Mouse (Mus musculus) CH12.LX (cell line): ENCODE measurements around the gene Prmt1. TPM values are rescaled to one million over a fixed set of nuclear protein-coding genes. Genes with fewer than 3 reads are reported as not detected.

Experiments used
- DNase-seq: peaks from one replicate; pipeline ENCODE4 v3.0.0-alpha.2; 2013; ENCODE audit errors: extremely low read depth
- H3K27ac ChIP-seq: 2 replicates; pipeline ENCODE4 v1.5.1; 2012; ENCODE audit warnings: low read depth, mild to moderate bottlenecking, control low read depth, moderate library complexity; ENCODE audit not compliant: insufficient read depth
- H3K27me3 ChIP-seq: replicated peaks from 2 replicates; pipeline ENCODE3; 2012; ENCODE audit warnings: inconsistent platforms
- H3K36me3 ChIP-seq, 2 experiments: replicated peaks in 1 of 2; 2 replicates each; pipeline versions ENCODE3 to v1.6.1; 2012; ENCODE audit warnings: inconsistent platforms in 1 of 2, low read length in 1 of 2, mild to moderate bottlenecking in 1 of 2, mixed read lengths in 1 of 2, moderate library complexity in 1 of 2; ENCODE audit not compliant: control insufficient read depth in 1 of 2, insufficient read depth in 1 of 2
- H3K4me1 ChIP-seq, 2 experiments: 2 replicates each; pipeline ENCODE4 v1.6.1; 2012; ENCODE audit warnings: inconsistent platforms in 1 of 2, moderate library complexity in 1 of 2; ENCODE audit not compliant: insufficient read depth in 2 of 2, control insufficient read depth in 1 of 2
- H3K4me2 ChIP-seq: 2 replicates; pipeline ENCODE4 v1.6.1; 2012; ENCODE audit warnings: low read depth, mild to moderate bottlenecking, control low read depth; ENCODE audit not compliant: poor library complexity, insufficient read depth, severe bottlenecking
- H3K4me3 ChIP-seq, 3 experiments: fragments of 150-350 bp in 1 of 3; sonication (generic) in 1 of 3; replicated peaks in 1 of 3; 2 replicates each; pipeline versions ENCODE3 to v1.5.1; 2011 to 2012; ENCODE audit warnings: low read depth in 2 of 3, low read length in 2 of 3, mild to moderate bottlenecking in 2 of 3, moderate library complexity in 2 of 3, control low read depth in 1 of 3, improper control_type of control experiment in 1 of 3, inconsistent platforms in 1 of 3, mixed read lengths in 1 of 3; ENCODE audit not compliant: poor library complexity in 1 of 3
- H3K79me2 ChIP-seq: replicated peaks from 2 replicates; pipeline ENCODE4 v1.6.1; 2012; ENCODE audit warnings: mild to moderate bottlenecking, moderate library complexity; ENCODE audit not compliant: control insufficient read depth, poor library complexity, insufficient read depth, severe bottlenecking; ENCODE audit errors: extremely low read depth
- H3K9ac ChIP-seq: 2 replicates; pipeline ENCODE4 v1.6.1; 2012; ENCODE audit warnings: low read depth, mild to moderate bottlenecking, control low read depth, moderate library complexity; ENCODE audit not compliant: insufficient read depth
- H3K9me3 ChIP-seq: replicated peaks from 2 replicates; pipeline ENCODE3; 2012; ENCODE audit warnings: low read length, inconsistent platforms, mixed read lengths
- BHLHE40 ChIP-seq: IDR thresholded peaks from 2 replicates; pipeline ENCODE4 v1.6.1; 2011; ENCODE audit warnings: mild to moderate bottlenecking, low read depth, low read length, improper control_type of control experiment
- CHD1 ChIP-seq: IDR thresholded peaks from 2 replicates; pipeline ENCODE4 v1.6.1; 2012; ENCODE audit warnings: low read depth, low read length, improper control_type of control experiment, inconsistent platforms
- ELF1 ChIP-seq: IDR thresholded peaks from 2 replicates; pipeline ENCODE4 v1.6.1; 2014; ENCODE audit warnings: low read depth, mild to moderate bottlenecking, inconsistent platforms, low read length, improper control_type of control experiment
- ETS1 ChIP-seq: conservative IDR thresholded peaks from 2 replicates; pipeline ENCODE4 v1.6.1; 2012; ENCODE audit warnings: low read depth, mild to moderate bottlenecking, inconsistent platforms, low read length, improper control_type of control experiment, moderate library complexity
- GABPA ChIP-seq: IDR thresholded peaks from 2 replicates; pipeline ENCODE4 v1.6.1; 2012; ENCODE audit warnings: low read depth, low read length, improper control_type of control experiment, inconsistent platforms; ENCODE audit not compliant: insufficient replicate concordance
- IRF4 ChIP-seq: IDR thresholded peaks from 2 replicates; pipeline ENCODE4 v1.6.1; 2014; ENCODE audit warnings: low read depth, mild to moderate bottlenecking, inconsistent platforms, low read length, improper control_type of control experiment
- MAFK ChIP-seq: IDR thresholded peaks from 2 replicates; pipeline ENCODE4 v1.6.1; 2011; ENCODE audit warnings: low read length, improper control_type of control experiment; ENCODE audit not compliant: insufficient replicate concordance
- MAX ChIP-seq: IDR thresholded peaks from 2 replicates; pipeline ENCODE4 v1.6.1; 2011; ENCODE audit warnings: low read length, improper control_type of control experiment
- MAZ ChIP-seq: IDR thresholded peaks from 2 replicates; pipeline ENCODE4 v1.6.1; 2012; ENCODE audit warnings: low read depth, mild to moderate bottlenecking, inconsistent platforms, low read length, improper control_type of control experiment, moderate library complexity
- MEF2A ChIP-seq: IDR thresholded peaks from 2 replicates; pipeline ENCODE4 v1.6.1; 2014; ENCODE audit warnings: low read depth, mild to moderate bottlenecking, inconsistent platforms, low read length, improper control_type of control experiment, borderline replicate concordance
- MXI1 ChIP-seq: IDR thresholded peaks from 2 replicates; pipeline ENCODE4 v1.6.1; 2011; ENCODE audit warnings: mild to moderate bottlenecking, low read depth, low read length, improper control_type of control experiment
- RAD21 ChIP-seq: IDR thresholded peaks from 2 replicates; pipeline ENCODE4 v1.6.1; 2011; ENCODE audit warnings: low read depth, mild to moderate bottlenecking, low read length, improper control_type of control experiment, moderate library complexity
- SMC3 ChIP-seq: IDR thresholded peaks from 2 replicates; pipeline ENCODE4 v1.6.1; 2011; ENCODE audit warnings: low read depth, low read length, improper control_type of control experiment
- TCF12 ChIP-seq: IDR thresholded peaks from 2 replicates; pipeline ENCODE4 v1.6.1; 2014; ENCODE audit warnings: low read depth, mild to moderate bottlenecking, inconsistent platforms, low read length, improper control_type of control experiment
- ZC3H11A ChIP-seq: IDR thresholded peaks from 2 replicates; pipeline ENCODE4 v1.6.1; 2012; ENCODE audit warnings: low read depth, mild to moderate bottlenecking, inconsistent platforms, low read length, improper control_type of control experiment
- ZKSCAN1 ChIP-seq: IDR thresholded peaks from 2 replicates; pipeline ENCODE4 v1.6.1; 2012; ENCODE audit warnings: low read depth, inconsistent platforms, low read length, improper control_type of control experiment, borderline replicate concordance
- ZMIZ1 ChIP-seq: IDR thresholded peaks from 2 replicates; pipeline ENCODE4 v1.6.1; 2012; ENCODE audit warnings: low read depth, mild to moderate bottlenecking, inconsistent platforms, low read length, improper control_type of control experiment
- ZNF384 ChIP-seq: IDR thresholded peaks from 2 replicates; pipeline ENCODE4 v1.6.1; 2012; ENCODE audit warnings: low read depth, low read length, improper control_type of control experiment, inconsistent platforms
- dilution Hi-C: fragments of 300-500 bp; cut with MboI; formaldehyde crosslinking; loops from 2 replicates; pipeline ENCODE4 v1.14.3; 2020; ENCODE audit warnings: low sequenced_read_pairs; ENCODE audit not compliant: extremely low pct_unique_long_range_greater_than_20kb, extremely low pct_ligation_motif_present
- in situ Hi-C: fragments of 300-500 bp; cut with MboI; formaldehyde crosslinking; loops from 3 replicates; pipeline ENCODE4 v1.14.3; 2019; ENCODE audit warnings: low sequenced_read_pairs, low pct_ligation_motif_present, low pct_unique_long_range_greater_than_20kb, mixed read lengths
- polyA plus RNA-seq: library from polyadenylated mRNA; unstranded; fragments of >175 nt; gene quantifications from 2 replicates; pipeline ENCODE4 v1.2.1, GENCODE M21; 2012; ENCODE audit warnings: low read depth; ENCODE audit not compliant: insufficient read length
- total RNA-seq, 2 experiments: library from RNA; depleted of rRNA; stranded (reverse); fragments of 300-350 nt in 1 of 2; fragments of >200 nt in 1 of 2; gene quantifications; 2 replicates each; pipeline ENCODE4 v1.2.3; 2012 to 2014

Prmt1 gene
- total and polyA plus RNA-seq, 3 experiments = 231 to 642 (median 340) TPM

DNA sequence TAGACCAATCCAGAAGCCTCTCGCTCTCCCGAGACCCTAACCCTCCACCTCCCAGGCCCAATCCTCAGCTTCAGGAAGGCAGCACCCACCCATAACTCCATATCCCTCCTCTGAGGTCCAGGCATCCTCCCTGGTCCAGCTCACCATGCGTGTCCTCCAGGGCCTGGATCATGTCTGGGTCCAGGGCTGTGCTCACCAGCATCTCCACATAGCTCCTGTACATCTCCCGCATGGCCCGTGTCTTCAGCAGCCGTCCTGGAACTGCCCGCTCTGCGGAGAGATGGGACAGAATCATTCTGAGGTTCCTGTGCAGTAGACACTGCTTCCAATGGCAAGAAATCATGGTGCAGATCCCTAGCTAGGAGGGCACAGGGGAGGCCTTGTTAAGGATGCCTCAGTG lies 44.5 kb upstream of the Prmt1 start:
- Histone ChIP-seq H3K4me2 (no peak overlapping the region), H3K9ac (no peak overlapping the region), H3K27me3 (no peaks in the 10 kb centered on the region), H3K36me3 (peaks cover 68 to 93% of the 10 kb centered on the region in 2 experiments), H3K9me3 (no peaks in the 10 kb centered on the region), H3K4me3 (no peak overlapping the region), H3K4me1 (no peaks in the 10 kb centered on the region; a peak in 1 of 4 replicates), H3K27ac (no peak overlapping the region), H3K79me2 (no peaks in the 10 kb centered on the region; the same call in 1 of the 2 replicates)
- DNase-seq = no peak
- in situ Hi-C loops (no loop called here), dilution Hi-C loops (no loop called here)
- no peak for TF ChIP-seq ZC3H11A
- TF ChIP-seq SMC3 = no peak
- TF ChIP-seq MEF2A = no peak

DNA sequence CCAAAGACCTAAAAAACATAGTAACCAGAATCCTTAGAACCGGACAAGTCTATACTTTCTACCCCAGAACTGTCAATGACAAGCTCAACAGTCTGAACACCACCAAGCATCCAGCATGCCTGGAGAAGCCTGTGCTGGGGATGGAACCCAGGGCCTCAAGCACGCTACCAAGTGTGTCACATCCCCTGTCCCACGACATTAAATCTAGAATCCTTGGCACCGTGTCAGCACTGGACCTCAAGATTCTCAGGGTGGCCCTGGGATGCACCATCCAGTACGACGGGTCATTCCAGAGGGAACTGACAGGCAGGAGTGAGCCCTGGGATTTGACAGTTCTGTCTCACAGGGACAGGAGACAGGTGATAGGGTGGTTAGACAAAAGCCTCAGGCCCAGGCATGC lies 43.6 kb upstream of the Prmt1 start:
- DNase-seq = no peak
- dilution Hi-C loops (no loop called here), in situ Hi-C loops (no loop called here)
- Histone ChIP-seq H3K79me2 (no peaks in the 10 kb centered on the region; the same call in 1 of the 2 replicates), H3K4me2 (no peak overlapping the region), H3K4me3 (no peak overlapping the region), H3K9me3 (no peaks in the 10 kb centered on the region), H3K27ac (no peak overlapping the region), H3K4me1 (no peaks in the 10 kb centered on the region; a peak in 1 of 4 replicates), H3K9ac (no peak overlapping the region), H3K27me3 (no peaks in the 10 kb centered on the region), H3K36me3 (peaks cover 63 to 90% of the 10 kb centered on the region in 2 experiments)
- TF ChIP-seq SMC3 (no peak), RAD21 (no peak), ETS1 (no peak), MAX (no peak), ZKSCAN1 (no peak), GABPA (no peak), MAZ (no peak), IRF4 (no peak), TCF12 (no peak), ZNF384 (no peak), MAFK (no peak), CHD1 (no peak), MEF2A (no peak), MXI1 (no peak), ZMIZ1 (no peak), ELF1 (no peak), ZC3H11A (no peak), BHLHE40 (no peak)
